Mouse (Mus musculus) testis, postnatal 14 days (tissue): ENCODE measurements at regions not wholly inside any gene's neighbourhood (a gene's known extent, or its start where the extent isn't known, plus 50 kb on each side); places are given as distances from the start of the nearest gene placed in this dataset.

ENCODE experiments used
- DNase-seq: peaks from one replicate; pipeline ENCODE4 v3.0.0; 2021; ENCODE audit warnings: low spot score

DNA sequence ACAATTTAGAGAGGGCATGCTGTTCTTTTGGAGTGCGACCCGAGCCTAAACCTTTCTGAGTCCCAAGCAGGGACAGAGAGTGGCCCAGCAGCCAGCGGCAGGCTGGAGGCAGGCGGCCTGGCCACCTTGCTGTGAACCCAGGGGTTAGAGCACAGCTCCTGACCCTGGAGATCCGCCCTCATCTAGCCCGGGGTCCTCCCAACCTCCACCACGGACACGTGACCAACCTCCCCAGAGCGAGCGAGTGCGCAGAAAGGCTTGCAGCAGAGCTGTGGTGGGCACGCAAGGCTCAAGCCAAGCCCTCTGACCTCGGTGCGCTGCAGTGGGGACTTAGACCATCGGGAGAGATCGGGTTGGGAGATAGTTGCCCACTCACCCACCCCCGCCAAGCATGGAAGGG lies 106.9 kb downstream of the Zfp788 start:
- peak; percentile 11 for DNase-seq
